Mouse (Mus musculus): Measurements from ENCODE around the gene Elk3. TPM values are rescaled to one million over a fixed set of nuclear protein-coding genes. Genes with fewer than 3 reads are reported as not detected.

Gene Elk3
- polyA plus RNA-seq, 1 experiment from 2014 or later, result 49.1 TPM

DNA sequence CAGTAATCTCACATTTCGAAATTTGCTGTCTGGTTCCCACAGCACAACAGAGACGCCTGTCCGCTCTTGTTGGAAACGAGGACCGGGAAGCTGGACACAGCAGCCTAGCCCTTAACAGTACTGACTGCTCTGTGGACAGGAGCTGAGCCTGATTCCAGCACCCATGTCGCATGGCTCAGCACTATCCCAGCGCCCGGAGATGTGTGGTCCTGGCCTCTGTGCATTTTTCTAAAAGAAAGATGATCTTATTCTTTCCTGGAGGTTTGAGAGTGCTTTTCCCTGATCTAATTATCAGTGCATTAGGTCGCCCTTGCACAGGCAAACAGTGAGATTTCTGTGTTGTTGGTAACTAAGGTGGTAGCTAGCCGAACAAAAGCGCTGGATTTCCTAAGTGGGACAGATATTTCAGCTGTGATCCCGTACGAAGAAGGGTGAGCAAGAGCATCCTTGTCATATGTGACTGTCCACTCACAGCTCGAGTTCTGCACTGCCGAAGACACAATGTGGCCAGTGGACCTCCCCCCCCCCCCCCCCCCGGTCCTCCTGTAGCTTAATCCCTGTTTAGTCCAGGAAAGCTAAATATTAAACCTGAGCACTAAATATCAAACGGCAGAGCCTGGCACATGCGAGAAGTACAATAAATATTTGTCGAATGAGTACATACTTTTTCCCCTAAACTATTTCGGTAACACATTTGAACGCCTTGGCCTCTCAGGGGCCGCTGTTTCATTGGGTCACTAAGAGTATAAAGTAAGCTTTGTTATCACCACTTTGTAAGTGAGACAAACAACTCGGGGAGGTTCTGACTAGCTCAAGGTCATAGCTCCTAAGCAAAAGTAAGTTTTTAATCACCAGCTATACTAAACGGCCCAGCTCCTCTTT lies 60.3 kb downstream of the Elk3 start:
- Histone ChIP-seq H3K4me1 (ENCODE audit: control insufficient read depth, insufficient read depth, low read length) (peaks cover 10% of the 10 kb centered on the region; the same call in 1 of the 2 replicates), H3K36me3 (ENCODE audit: control insufficient read depth, insufficient read depth, low read length) (peaks cover 38% of the 10 kb centered on the region), H3K9me3 (ENCODE audit: control insufficient read depth, low read length) (no peaks in the 10 kb centered on the region), H3K4me3 (ENCODE audit: low read length) (no peak overlapping the region), H3K27me3 (ENCODE audit: control insufficient read depth, insufficient read depth, low read length) (no peaks in the 10 kb centered on the region), H3K9ac (ENCODE audit: low read depth, low read length) (no peak overlapping the region), H3K27ac (ENCODE audit: low read depth, low read length) (no peak overlapping the region), H3K4me2 (replicated peaks; ENCODE audit: low read depth, low read length) (no peak overlapping the region)
- no peak for ATAC-seq (ENCODE audit: low FRiP score, low TSS enrichment)
- WGBS, result 74% methylated on average over 23 of the region's 24 CpGs

DNA sequence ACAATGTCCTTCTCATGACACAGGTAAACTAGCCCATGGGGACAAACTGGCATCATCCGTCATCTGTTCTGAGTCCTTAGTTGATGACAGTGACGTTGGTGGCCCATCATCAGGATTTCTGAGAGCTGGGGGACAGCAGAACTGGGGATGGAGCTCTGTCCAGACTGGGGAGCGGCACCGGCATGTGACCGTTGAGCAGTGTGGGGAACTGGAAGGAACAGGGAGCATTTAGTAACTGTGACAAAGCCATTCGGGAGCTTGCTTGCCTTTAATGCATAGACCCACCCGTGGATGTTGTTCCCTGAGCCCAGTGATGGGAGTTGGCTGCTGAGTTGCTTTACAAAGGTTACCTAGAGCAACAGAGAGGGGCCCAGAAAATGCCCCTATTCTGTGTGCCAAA lies 61.0 kb downstream of the Elk3 start:
- Histone ChIP-seq H3K4me1 (ENCODE audit: control insufficient read depth, insufficient read depth, low read length) (peaks cover 10% of the 10 kb centered on the region; the same call in 1 of the 2 replicates), H3K4me2 (replicated peaks; ENCODE audit: low read depth, low read length) (no peak overlapping the region), H3K9me3 (ENCODE audit: control insufficient read depth, low read length) (no peaks in the 10 kb centered on the region), H3K36me3 (ENCODE audit: control insufficient read depth, insufficient read depth, low read length) (peaks cover 38% of the 10 kb centered on the region), H3K27me3 (ENCODE audit: control insufficient read depth, insufficient read depth, low read length) (no peaks in the 10 kb centered on the region), H3K27ac (ENCODE audit: low read depth, low read length) (no peak overlapping the region), H3K9ac (ENCODE audit: low read depth, low read length) (no peak overlapping the region), H3K4me3 (ENCODE audit: low read length) (no peak overlapping the region)
- WGBS, result 74% methylated on average over 7 of the region's 7 CpGs
- no peak for ATAC-seq (ENCODE audit: low FRiP score, low TSS enrichment)

DNA sequence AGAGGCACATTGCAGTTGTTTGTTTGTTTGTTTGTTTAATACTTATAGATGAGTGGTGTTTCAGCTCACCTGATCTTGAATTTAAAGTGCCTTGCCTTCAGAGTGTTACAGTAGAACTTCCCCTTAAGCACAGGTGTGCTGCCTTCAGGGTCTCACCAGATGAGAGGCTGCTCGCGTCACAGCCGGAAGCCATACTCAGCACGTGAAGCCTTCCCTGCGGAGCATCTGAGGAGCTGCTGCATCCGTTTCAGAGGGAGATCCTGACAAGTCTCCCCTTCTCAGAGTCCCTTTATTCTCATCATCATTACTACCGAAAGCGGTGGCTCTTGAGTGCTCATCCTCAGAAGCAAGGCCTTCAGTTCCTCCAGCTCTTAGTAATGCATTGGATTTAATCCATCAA lies 62.5 kb downstream of the Elk3 start:
- no peak overlapping the region for H3K27ac ChIP-seq (ENCODE audit: low read depth, low read length)
- peaks cover 28% of the 10 kb centered on the region for H3K36me3 ChIP-seq (ENCODE audit: control insufficient read depth, insufficient read depth, low read length)
- no peaks in the 10 kb centered on the region for H3K9me3 ChIP-seq (ENCODE audit: control insufficient read depth, low read length)
- WGBS, result 81% methylated on average over 8 of the region's 8 CpGs
- no peak overlapping the region for H3K4me2 ChIP-seq (replicated peaks; ENCODE audit: low read depth, low read length)
- H3K9ac ChIP-seq (ENCODE audit: low read depth, low read length), result no peak overlapping the region
- H3K4me1 ChIP-seq (ENCODE audit: control insufficient read depth, insufficient read depth, low read length), result peaks cover 10% of the 10 kb centered on the region; the same call in 1 of the 2 replicates
- ATAC-seq (ENCODE audit: low FRiP score, low TSS enrichment), result no peak
- H3K4me3 ChIP-seq (ENCODE audit: low read length), result no peak overlapping the region
- no peaks in the 10 kb centered on the region for H3K27me3 ChIP-seq (ENCODE audit: control insufficient read depth, insufficient read depth, low read length)

DNA sequence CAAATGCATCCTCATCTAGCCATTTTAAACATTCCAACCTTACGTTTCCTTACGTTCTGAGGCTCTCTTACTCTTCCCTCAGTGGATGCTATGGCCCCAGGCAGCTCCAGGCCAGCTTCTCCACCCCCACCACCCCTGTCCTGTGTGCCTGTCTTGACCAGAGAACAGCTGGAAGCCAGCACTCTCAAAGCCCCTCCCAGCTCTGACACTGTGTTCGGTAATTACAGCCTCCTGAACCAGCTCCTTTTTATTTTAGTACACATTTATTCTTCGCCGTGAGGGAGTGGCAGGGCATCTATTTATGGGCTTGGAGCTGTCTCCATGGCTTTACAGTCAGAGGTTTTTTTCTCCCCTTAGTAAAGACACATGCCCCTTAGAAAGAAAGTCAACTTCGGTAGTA lies 63.0 kb downstream of the Elk3 start:
- Histone ChIP-seq H3K27me3 (ENCODE audit: control insufficient read depth, insufficient read depth, low read length) (no peaks in the 10 kb centered on the region), H3K9me3 (ENCODE audit: control insufficient read depth, low read length) (no peaks in the 10 kb centered on the region), H3K4me2 (replicated peaks; ENCODE audit: low read depth, low read length) (no peak overlapping the region), H3K36me3 (ENCODE audit: control insufficient read depth, insufficient read depth, low read length) (peaks cover 23% of the 10 kb centered on the region), H3K4me3 (ENCODE audit: low read length) (no peak overlapping the region), H3K27ac (ENCODE audit: low read depth, low read length) (no peak overlapping the region; the same call in 1 of the 2 replicates), H3K4me1 (ENCODE audit: control insufficient read depth, insufficient read depth, low read length) (peaks cover 10% of the 10 kb centered on the region; the same call in 1 of the 2 replicates), H3K9ac (ENCODE audit: low read depth, low read length) (no peak overlapping the region)
- ATAC-seq (ENCODE audit: low FRiP score, low TSS enrichment), result peak; percentile 79
- 33% methylated on average over 6 of the region's 6 CpGs for WGBS

DNA sequence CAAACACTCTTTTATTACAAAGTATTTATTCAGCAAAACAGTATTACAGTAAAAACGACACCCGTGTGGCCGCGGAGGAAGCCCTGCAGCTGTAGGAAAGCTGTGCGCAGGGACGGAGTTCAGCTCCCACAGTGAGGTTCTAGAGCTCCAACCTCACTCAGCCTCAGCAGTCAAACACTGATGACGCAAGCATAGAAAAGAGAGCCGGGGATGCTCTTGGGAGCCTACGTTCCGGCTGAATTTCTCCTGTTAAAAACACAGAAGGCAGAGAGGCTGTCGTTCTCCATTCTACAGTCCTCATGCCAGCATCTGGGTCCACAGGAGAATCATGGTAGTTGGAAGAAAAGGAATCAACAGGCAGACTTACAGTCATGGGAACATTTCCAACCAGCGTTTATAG lies 63.5 kb downstream of the Elk3 start:
- H3K4me3 ChIP-seq (ENCODE audit: low read length), result no peak overlapping the region
- peaks cover 10% of the 10 kb centered on the region; the same call in 1 of the 2 replicates for H3K4me1 ChIP-seq (ENCODE audit: control insufficient read depth, insufficient read depth, low read length)
- H3K9ac ChIP-seq (ENCODE audit: low read depth, low read length), result no peak overlapping the region
- H3K9me3 ChIP-seq (ENCODE audit: control insufficient read depth, low read length), result no peaks in the 10 kb centered on the region
- no peak for ATAC-seq (ENCODE audit: low FRiP score, low TSS enrichment)
- no peak overlapping the region; the same call in 1 of the 2 replicates for H3K27ac ChIP-seq (ENCODE audit: low read depth, low read length)
- no peaks in the 10 kb centered on the region for H3K27me3 ChIP-seq (ENCODE audit: control insufficient read depth, insufficient read depth, low read length)
- 83% methylated on average over 12 of the region's 12 CpGs for WGBS
- peaks cover 18% of the 10 kb centered on the region for H3K36me3 ChIP-seq (ENCODE audit: control insufficient read depth, insufficient read depth, low read length)
- no peak overlapping the region for H3K4me2 ChIP-seq (replicated peaks; ENCODE audit: low read depth, low read length)

DNA sequence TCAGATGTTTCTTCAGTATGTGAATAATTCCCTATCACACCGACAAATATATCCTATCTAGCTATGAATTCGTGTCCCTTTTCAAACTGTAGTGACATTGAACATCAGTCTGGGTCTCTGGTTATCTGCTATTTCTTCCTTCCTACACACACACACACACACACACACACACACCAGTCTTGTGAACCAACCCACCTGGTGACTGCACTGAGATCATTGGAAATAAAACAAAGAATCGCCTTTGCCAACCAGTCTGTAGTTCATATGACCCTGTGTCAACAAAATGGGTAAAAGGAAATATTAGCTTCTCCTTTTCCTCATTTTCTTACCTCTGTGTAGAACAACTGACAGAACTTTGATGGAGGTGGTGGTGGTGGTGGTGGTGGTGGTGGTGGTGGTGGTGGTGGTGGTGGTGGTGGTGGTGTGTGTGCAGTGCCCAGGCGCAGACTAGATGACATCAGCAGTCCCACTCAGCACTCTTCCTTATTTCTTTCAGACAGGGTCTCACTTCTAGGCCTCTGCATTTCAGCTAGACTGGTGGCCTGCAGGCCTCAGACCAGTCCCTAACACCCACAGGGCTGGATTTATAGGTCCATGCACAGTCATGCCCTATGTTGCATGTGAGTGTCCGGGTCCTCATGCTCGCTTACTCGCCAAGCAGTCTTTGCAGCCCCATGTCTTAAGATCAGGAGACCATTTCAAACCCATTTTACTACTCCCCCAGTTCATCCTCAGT lies 64.6 kb downstream of the Elk3 start:
- Histone ChIP-seq H3K4me1 (ENCODE audit: control insufficient read depth, insufficient read depth, low read length) (peaks cover 10% of the 10 kb centered on the region; the same call in 1 of the 2 replicates), H3K9me3 (ENCODE audit: control insufficient read depth, low read length) (no peaks in the 10 kb centered on the region), H3K36me3 (ENCODE audit: control insufficient read depth, insufficient read depth, low read length) (peaks cover 16% of the 10 kb centered on the region; the same call in 1 of the 2 replicates), H3K9ac (ENCODE audit: low read depth, low read length) (no peak overlapping the region), H3K27me3 (ENCODE audit: control insufficient read depth, insufficient read depth, low read length) (no peaks in the 10 kb centered on the region), H3K4me2 (replicated peaks; ENCODE audit: low read depth, low read length) (no peak overlapping the region), H3K27ac (ENCODE audit: low read depth, low read length) (no peak overlapping the region), H3K4me3 (ENCODE audit: low read length) (no peak overlapping the region)
- WGBS, result 93% methylated on average over 7 of the region's 7 CpGs
- ATAC-seq (ENCODE audit: low FRiP score, low TSS enrichment), result no peak

DNA sequence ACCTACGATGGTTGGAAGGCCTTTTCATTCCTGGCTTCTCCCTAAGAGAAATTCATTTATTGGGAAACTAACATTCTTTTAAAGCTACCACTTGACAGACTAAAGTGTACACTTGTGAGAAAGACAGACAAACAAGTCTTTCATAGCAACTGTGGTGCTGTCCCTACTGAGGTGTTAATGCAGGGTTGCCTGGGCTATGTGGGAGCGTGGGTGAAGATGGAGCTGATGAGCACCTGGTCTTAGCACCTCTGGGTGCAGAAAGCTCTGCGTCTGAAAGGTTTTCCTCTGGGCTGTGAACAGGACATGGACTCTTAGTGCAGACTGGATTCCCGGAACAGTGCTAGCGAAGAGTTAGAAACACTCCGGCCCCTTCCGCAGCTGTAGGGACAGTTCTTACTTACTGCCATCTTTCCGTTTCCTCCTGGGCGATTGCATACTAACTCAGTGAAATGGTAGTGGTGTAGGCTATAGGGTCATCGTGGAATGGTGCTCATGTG lies 66.7 kb downstream of the Elk3 start:
- H3K9me3 ChIP-seq (ENCODE audit: control insufficient read depth, low read length), result no peaks in the 10 kb centered on the region
- no peak overlapping the region for H3K27ac ChIP-seq (ENCODE audit: low read depth, low read length)
- H3K4me2 ChIP-seq (replicated peaks; ENCODE audit: low read depth, low read length), result no peak overlapping the region
- peaks cover 8% of the 10 kb centered on the region; the same call in 1 of the 2 replicates for H3K4me1 ChIP-seq (ENCODE audit: control insufficient read depth, insufficient read depth, low read length)
- H3K9ac ChIP-seq (ENCODE audit: low read depth, low read length), result no peak overlapping the region
- no peak overlapping the region for H3K4me3 ChIP-seq (ENCODE audit: low read length)
- H3K36me3 ChIP-seq (ENCODE audit: control insufficient read depth, insufficient read depth, low read length), result peaks cover 21% of the 10 kb centered on the region
- no peak for ATAC-seq (ENCODE audit: low FRiP score, low TSS enrichment)
- 69% methylated on average over 10 of the region's 10 CpGs for WGBS
- H3K27me3 ChIP-seq (ENCODE audit: control insufficient read depth, insufficient read depth, low read length), result no peaks in the 10 kb centered on the region

DNA sequence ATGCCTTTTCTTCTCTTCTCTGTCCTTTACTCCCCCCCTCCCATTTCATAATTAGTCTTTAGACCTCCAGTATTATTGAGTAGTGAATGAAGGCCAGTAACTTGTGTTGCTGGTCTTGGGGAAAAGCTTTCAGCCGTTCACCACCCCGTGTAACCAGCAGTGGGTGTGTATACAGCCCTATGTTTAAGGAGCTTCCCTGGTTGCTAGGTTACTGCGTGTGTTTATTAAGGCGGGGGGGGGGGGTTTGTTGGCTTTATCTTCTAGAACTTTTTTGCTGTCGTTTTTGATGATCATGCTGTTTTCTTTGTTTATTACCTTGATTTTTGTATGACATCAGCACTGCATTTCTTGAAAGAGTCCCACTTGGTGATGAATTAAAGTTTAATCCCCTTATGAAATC lies 68.1 kb downstream of the Elk3 start:
- H3K9ac ChIP-seq (ENCODE audit: low read depth, low read length), result no peak overlapping the region
- peaks cover 6% of the 10 kb centered on the region; the same call in 1 of the 2 replicates for H3K4me1 ChIP-seq (ENCODE audit: control insufficient read depth, insufficient read depth, low read length)
- H3K4me2 ChIP-seq (replicated peaks; ENCODE audit: low read depth, low read length), result no peak overlapping the region
- WGBS, result 15% methylated on average over 5 of the region's 5 CpGs
- no peaks in the 10 kb centered on the region for H3K9me3 ChIP-seq (ENCODE audit: control insufficient read depth, low read length)
- no peak overlapping the region for H3K27ac ChIP-seq (ENCODE audit: low read depth, low read length)
- no peak overlapping the region for H3K4me3 ChIP-seq (ENCODE audit: low read length)
- no peaks in the 10 kb centered on the region for H3K27me3 ChIP-seq (ENCODE audit: control insufficient read depth, insufficient read depth, low read length)
- no peak for ATAC-seq (ENCODE audit: low FRiP score, low TSS enrichment)
- peaks cover 26% of the 10 kb centered on the region for H3K36me3 ChIP-seq (ENCODE audit: control insufficient read depth, insufficient read depth, low read length)

All from kidney, embryonic 14.5 days (tissue).